Comparison of ENCODE assay signal across 14 mouse cellular contexts in the genomic region with DNA sequence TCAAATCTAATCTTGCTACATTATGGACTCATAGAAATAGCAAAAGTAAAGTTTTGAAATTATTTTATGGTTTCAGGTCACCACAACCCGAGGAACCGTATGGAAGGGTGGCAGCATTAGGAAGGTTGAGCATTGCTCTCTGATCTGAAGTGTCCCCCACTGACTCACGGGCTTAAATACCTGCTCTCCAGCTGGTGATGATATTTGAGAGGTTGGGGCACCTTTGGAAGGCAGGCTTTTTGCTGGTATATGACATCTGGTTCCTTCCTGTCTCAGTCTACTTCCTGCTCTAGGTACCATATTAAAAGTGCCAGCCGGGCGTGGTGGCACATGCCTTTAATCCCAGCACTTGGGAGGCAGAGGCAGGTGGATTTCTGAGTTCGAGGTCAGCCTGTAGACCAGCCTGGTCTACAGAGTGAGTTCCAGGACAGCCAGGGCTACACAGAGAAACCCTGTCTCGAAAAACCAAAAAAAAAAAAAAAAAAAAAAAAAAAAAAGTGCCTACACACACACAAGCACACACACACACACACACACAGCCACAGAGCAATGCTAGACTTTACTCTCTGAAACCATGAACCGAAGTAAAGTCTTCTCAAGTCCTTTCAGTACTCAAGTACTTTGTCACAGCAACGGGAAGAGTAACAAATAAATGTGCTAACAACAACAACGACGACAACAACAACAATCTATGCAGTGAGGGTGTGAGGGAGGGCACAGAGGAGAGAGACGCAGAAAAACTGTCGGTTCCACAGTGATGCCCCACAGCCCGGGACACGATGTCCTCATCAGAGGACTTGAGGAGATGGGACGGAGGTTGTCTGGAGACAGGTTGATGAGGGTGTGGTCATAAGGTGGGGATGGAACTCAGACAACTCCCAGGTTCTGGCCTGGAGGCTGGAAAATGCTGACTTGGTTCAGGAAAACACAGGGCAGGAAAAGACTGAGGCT. TPM values are rescaled to one million over a fixed set of nuclear protein-coding genes. Genes with fewer than 3 reads are reported as not detected.
DNase-seq lines count a peak whose midpoint lies in the region; ATAC-seq and TF ChIP-seq lines count a peak whose summit lies in the region.
"Had no signal": no experiment of that assay in that cellular context is flagged by ENCODE, and none has a peak within 500 bp of the region (broad histone marks: within the 10 kb centered on the region; RNA-seq: fewer than 3 reads in every experiment).

No protein-coding gene starts in this region.

- no peaks in the 10 kb centered on the region for H3K79me2 ChIP-seq in heart, adult 2 months (replicated peaks; ENCODE audit: control insufficient read depth, insufficient read depth, low read length)

- no peak overlapping the region for H3K27ac ChIP-seq in heart, adult 2 months
- no peak overlapping the region for H3K27ac ChIP-seq in lung, embryonic 16.5 days (ENCODE audit: low read length)
- H3K27ac ChIP-seq in forebrain, embryonic 13.5 days = peak overlapping the region; percentile 63; the same call in 1 of the 2 replicates
- peak overlapping the region; percentile 65 for H3K27ac ChIP-seq in midbrain, embryonic 14.5 days (replicated peaks; ENCODE audit: low read depth, low read length)
- H3K27ac ChIP-seq: gastrocnemius, adult 2 months had no signal

- intact Hi-C loops in heart, adult 2 months (cut with DNase I) = no loop called here

- TF ChIP-seq EP300 in heart, adult 2 months (IDR thresholded peaks at IDR 0.05; ENCODE audit: insufficient read depth, low read depth, low read length) = no peak

- H3K4me2 ChIP-seq in lung, embryonic 16.5 days (ENCODE audit: low read depth, low read length) = peak overlapping the region; percentile 65; the same call in 1 of the 2 replicates
- no peak overlapping the region for H3K4me2 ChIP-seq in forebrain, embryonic 13.5 days
- H3K4me2 ChIP-seq in midbrain, embryonic 14.5 days (ENCODE audit: low read length) = no peak overlapping the region; the same call in 1 of the 2 replicates

- no peak overlapping the region for H3K4me3 ChIP-seq in heart, adult 2 months
- H3K4me3 ChIP-seq in lung, embryonic 16.5 days (ENCODE audit: low read length) = no peak overlapping the region
- H3K4me3 ChIP-seq in forebrain, embryonic 13.5 days = no peak overlapping the region
- no peak overlapping the region for H3K4me3 ChIP-seq in midbrain, embryonic 14.5 days (replicated peaks; ENCODE audit: low read depth, low read length)
- H3K4me3 ChIP-seq: gastrocnemius, adult 2 months had no signal

- no peak for ATAC-seq in lung, embryonic 16.5 days (ENCODE audit: low read depth)
- ATAC-seq in forebrain, embryonic 13.5 days = no peak
- ATAC-seq in midbrain, embryonic 14.5 days (ENCODE audit: low FRiP score, low TSS enrichment) = no peak
- no peak for ATAC-seq in megakaryocyte progenitor cell, adult 5-6 weeks (replicated peaks; ENCODE audit: poor library complexity)

- no peak for TF ChIP-seq POLR2A in heart, adult 2 months (IDR thresholded peaks at IDR 0.05; ENCODE audit: insufficient read depth, low read depth, low read length)

- H3K9ac ChIP-seq in heart, adult 2 months (ENCODE audit: low read depth, low read length) = no peak overlapping the region
- no peak overlapping the region for H3K9ac ChIP-seq in lung, embryonic 16.5 days (ENCODE audit: low read length)
- no peak overlapping the region for H3K9ac ChIP-seq in forebrain, embryonic 13.5 days
- no peak overlapping the region for H3K9ac ChIP-seq in midbrain, embryonic 14.5 days (replicated peaks; ENCODE audit: low read length)

- peak; percentile 68 for DNase-seq in heart, adult 11 months
- DNase-seq in heart, adult 2 months = no peak
- DNase-seq in lung, postnatal 10 days = no peak
- no peak for DNase-seq in midbrain, embryonic 14.5 days
- DNase-seq in gastrocnemius, postnatal 25 days = no peak
- DNase-seq: cerebellum, adult 2 months; gastrocnemius, adult 2 months; kidney, adult 18-20 months had no signal

- no peaks in the 10 kb centered on the region for H3K4me1 ChIP-seq in heart, adult 2 months (ENCODE audit: control insufficient read depth, insufficient read depth, low read length)
- peaks cover 7% of the 10 kb centered on the region; the same call in 1 of the 2 replicates for H3K4me1 ChIP-seq in lung, embryonic 16.5 days (replicated peaks; ENCODE audit: control insufficient read depth, insufficient read depth, low read length)
- H3K4me1 ChIP-seq in forebrain, embryonic 13.5 days = peaks cover 24% of the 10 kb centered on the region
- H3K4me1 ChIP-seq in midbrain, embryonic 14.5 days (ENCODE audit: control insufficient read depth, insufficient read depth, low read length) = peaks cover 18% of the 10 kb centered on the region

- no peaks in the 10 kb centered on the region for H3K9me3 ChIP-seq in lung, embryonic 16.5 days (ENCODE audit: control insufficient read depth, low read length)
- no peaks in the 10 kb centered on the region for H3K9me3 ChIP-seq in forebrain, embryonic 13.5 days (replicated peaks)
- H3K9me3 ChIP-seq in midbrain, embryonic 14.5 days (ENCODE audit: control insufficient read depth, low read length) = no peaks in the 10 kb centered on the region

- TF ChIP-seq CTCF in heart, adult 2 months (IDR thresholded peaks at IDR 0.05) = no peak

- 89% methylated on average over 16 of the region's 16 CpGs for WGBS in heart, adult 2 months
- WGBS in lung, embryonic 16.5 days = 88% methylated on average over 15 of the region's 16 CpGs
- WGBS in forebrain, embryonic 13.5 days = 93% methylated on average over 16 of the region's 16 CpGs
- WGBS in midbrain, embryonic 14.5 days = 95% methylated on average over 16 of the region's 16 CpGs

- no peaks in the 10 kb centered on the region for H3K36me3 ChIP-seq in heart, adult 2 months (ENCODE audit: control insufficient read depth, insufficient read depth, low read length)
- no peaks in the 10 kb centered on the region for H3K36me3 ChIP-seq in lung, embryonic 16.5 days (ENCODE audit: control insufficient read depth, insufficient read depth, low read length)
- no peaks in the 10 kb centered on the region for H3K36me3 ChIP-seq in forebrain, embryonic 13.5 days (ENCODE audit: poor library complexity, severe bottlenecking)
- no peaks in the 10 kb centered on the region for H3K36me3 ChIP-seq in midbrain, embryonic 14.5 days (ENCODE audit: control insufficient read depth, insufficient read depth, low read length)

- H3K27me3 ChIP-seq in heart, adult 2 months (ENCODE audit: control insufficient read depth, insufficient read depth, low read length) = no peaks in the 10 kb centered on the region
- no peaks in the 10 kb centered on the region for H3K27me3 ChIP-seq in lung, embryonic 16.5 days (ENCODE audit: control insufficient read depth, insufficient read depth, low read depth, low read length)
- H3K27me3 ChIP-seq in forebrain, embryonic 13.5 days = no peaks in the 10 kb centered on the region
- H3K27me3 ChIP-seq in midbrain, embryonic 14.5 days (ENCODE audit: control insufficient read depth, insufficient read depth, low read length) = no peaks in the 10 kb centered on the region

RNA-seq across cellular contexts. Expression of gene Chrna9, which starts 19.7 kb away (rescaled TPM):
- total RNA-seq in heart, adult 2 months (2021) = under 1 TPM; 0.18 to 0.52 TPM
- polyA plus RNA-seq in heart, adult 2 months (2012; rRNA removed) = not detected in 2 replicates
- polyA plus RNA-seq in lung, embryonic 16.5 days (2015; fragmentation: Nextera tagmentation; extraction: Ambion mirVana) = 0.75 and 1.0 TPM in 2 replicates
- polyA plus RNA-seq in forebrain, embryonic 13.5 days (2015; fragmentation: Nextera tagmentation; extraction: Ambion mirVana) = not detected in 2 replicates
- not detected in 2 replicates for polyA plus RNA-seq in midbrain, embryonic 14.5 days (2014; fragmentation: Nextera tagmentation; extraction: Ambion mirVana)
- total RNA-seq in gastrocnemius, postnatal 25 days (2021) = 10 to 100 TPM in 1 of 2 experiments, 1 to 10 TPM in 1; 5.4 to 11.4 TPM
- not detected in 2 replicates for total RNA-seq in megakaryocyte progenitor cell, adult 5-6 weeks (2015)
- not detected in 2 replicates for total RNA-seq in megakaryocyte progenitor cell, adult 5-6 weeks (2017)
- total RNA-seq: layer of hippocampus, postnatal 10 days; megakaryocyte, adult 5-6 weeks had no signal
- polyA plus RNA-seq: cerebellum, adult 2 months had no signal

RNA-seq across cellular contexts. Expression of gene 9130230L23Rik, which starts 49.7 kb away (rescaled TPM):
- not detected for total RNA-seq in heart, adult 2 months (2021)
- polyA plus RNA-seq in heart, adult 2 months (2012; rRNA removed) = 0.09 and 0.27 TPM in 2 replicates
- polyA plus RNA-seq in lung, embryonic 16.5 days (2015; fragmentation: Nextera tagmentation; extraction: Ambion mirVana) = 1.4 and 2.3 TPM in 2 replicates
- not detected in 2 replicates for polyA plus RNA-seq in forebrain, embryonic 13.5 days (2015; fragmentation: Nextera tagmentation; extraction: Ambion mirVana)
- not detected in 2 replicates for polyA plus RNA-seq in midbrain, embryonic 14.5 days (2014; fragmentation: Nextera tagmentation; extraction: Ambion mirVana)
- not detected for total RNA-seq in gastrocnemius, postnatal 25 days (2021)
- total RNA-seq in megakaryocyte progenitor cell, adult 5-6 weeks (2015) = not detected in 2 replicates
- total RNA-seq in megakaryocyte progenitor cell, adult 5-6 weeks (2017) = 0.30 TPM in 1 of 2 replicates, not detected in the other
- total RNA-seq: layer of hippocampus, postnatal 10 days had no signal
- polyA plus RNA-seq: cerebellum, adult 2 months; limb, embryonic 14.5 days had no signal

Comparison
In these comparisons a context has a peak if more than half of its experiments do, and no peak if none do; other contexts are left out.
1. H3K27ac ChIP-seq: peak in forebrain, embryonic 13.5 days (single experiment) and midbrain, embryonic 14.5 days (single experiment); none in heart, adult 2 months (single experiment) and lung, embryonic 16.5 days (single experiment).